23 mouse cellular contexts compared by ENCODE assay signal in the genomic region with DNA sequence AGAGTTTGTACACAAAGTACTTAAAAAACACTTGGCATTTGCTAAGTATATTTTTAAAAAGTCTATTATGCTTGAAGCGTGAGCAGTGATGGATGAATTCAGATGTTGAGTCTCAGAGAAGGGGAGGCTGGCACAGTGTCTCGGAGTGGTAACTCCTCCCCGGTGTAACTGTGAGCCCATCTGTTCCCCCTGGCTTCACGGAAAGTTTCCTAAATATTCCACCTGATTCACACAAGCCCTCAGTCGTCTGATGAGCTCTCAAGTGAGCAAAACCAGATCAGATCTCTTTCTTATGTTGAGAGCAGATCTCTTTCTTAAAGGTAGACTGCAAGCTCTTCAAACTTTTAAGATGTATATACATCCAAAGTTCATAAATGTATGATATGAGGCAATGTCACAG. TPM values are rescaled to one million over a fixed set of nuclear protein-coding genes. Genes with fewer than 3 reads are reported as not detected.
DNase-seq lines count a peak whose midpoint lies in the region; ATAC-seq lines count a peak whose summit lies in the region.
"Had no signal": no experiment of that assay in that cellular context is flagged by ENCODE, and none has a peak within 500 bp of the region (broad histone marks: within the 10 kb centered on the region; RNA-seq: fewer than 3 reads in every experiment).

No protein-coding gene starts in this region.

- no peak overlapping the region for H3K27ac ChIP-seq in midbrain, embryonic 11.5 days (ENCODE audit: low read depth, low read length)
- no peak overlapping the region for H3K27ac ChIP-seq in midbrain, embryonic 16.5 days (ENCODE audit: low read length)
- no peak overlapping the region for H3K27ac ChIP-seq in midbrain, embryonic 14.5 days (replicated peaks; ENCODE audit: low read depth, low read length)
- no peak overlapping the region for H3K27ac ChIP-seq in forebrain, embryonic 13.5 days
- H3K27ac ChIP-seq: embryonic facial prominence, embryonic 10.5 days; forebrain, embryonic 10.5 days; hindbrain, embryonic 15.5 days; intestine, embryonic 15.5 days; limb, embryonic 15.5 days; liver, embryonic 15.5 days; midbrain, embryonic 10.5 days had no signal

- no peak overlapping the region for H3K9ac ChIP-seq in midbrain, embryonic 11.5 days (ENCODE audit: low read length)
- no peak overlapping the region for H3K9ac ChIP-seq in midbrain, embryonic 16.5 days (ENCODE audit: low read depth, low read length)
- no peak overlapping the region for H3K9ac ChIP-seq in midbrain, embryonic 14.5 days (replicated peaks; ENCODE audit: low read length)
- H3K9ac ChIP-seq in forebrain, embryonic 13.5 days, result no peak overlapping the region
- H3K9ac ChIP-seq: forebrain, postnatal 0 days; hindbrain, embryonic 15.5 days; intestine, embryonic 15.5 days; limb, embryonic 15.5 days; liver, embryonic 15.5 days had no signal

- peak; percentile 53 for ATAC-seq in frontal cortex, adult (ENCODE audit: low TSS enrichment)
- no peak for ATAC-seq in midbrain, embryonic 11.5 days (ENCODE audit: low FRiP score)
- no peak for ATAC-seq in midbrain, embryonic 16.5 days
- ATAC-seq in midbrain, embryonic 14.5 days (ENCODE audit: low FRiP score, low TSS enrichment), result no peak
- no peak for ATAC-seq in forebrain, embryonic 13.5 days
- ATAC-seq: CD4-positive, CD25-positive, alpha-beta regulatory T cell, adult 4 months; forebrain, postnatal 0 days; intestine, embryonic 15.5 days; lung, postnatal 0 days had no signal

- no peaks in the 10 kb centered on the region for H3K27me3 ChIP-seq in midbrain, embryonic 11.5 days (ENCODE audit: control insufficient read depth, insufficient read depth, low read length)
- no peaks in the 10 kb centered on the region for H3K27me3 ChIP-seq in midbrain, embryonic 16.5 days (ENCODE audit: control insufficient read depth, insufficient read depth, low read depth, low read length)
- H3K27me3 ChIP-seq in midbrain, embryonic 14.5 days (ENCODE audit: control insufficient read depth, insufficient read depth, low read length), result no peaks in the 10 kb centered on the region
- no peaks in the 10 kb centered on the region for H3K27me3 ChIP-seq in forebrain, embryonic 13.5 days
- H3K27me3 ChIP-seq: hindbrain, embryonic 15.5 days; intestine, embryonic 15.5 days; limb, embryonic 15.5 days; liver, embryonic 15.5 days had no signal

- H3K4me1 ChIP-seq in midbrain, embryonic 11.5 days (ENCODE audit: control insufficient read depth, insufficient read depth, low read length), result no peaks in the 10 kb centered on the region
- no peaks in the 10 kb centered on the region; the same call in 1 of the 2 replicates for H3K4me1 ChIP-seq in midbrain, embryonic 16.5 days (ENCODE audit: control insufficient read depth, insufficient read depth, low read length)
- peaks cover 4% of the 10 kb centered on the region; the same call in 1 of the 2 replicates for H3K4me1 ChIP-seq in midbrain, embryonic 14.5 days (ENCODE audit: control insufficient read depth, insufficient read depth, low read length)
- H3K4me1 ChIP-seq in forebrain, embryonic 13.5 days, result peaks cover 12% of the 10 kb centered on the region
- H3K4me1 ChIP-seq: limb, embryonic 15.5 days had no signal

- H3K36me3 ChIP-seq in midbrain, embryonic 11.5 days (ENCODE audit: control insufficient read depth, insufficient read depth, low read length), result no peaks in the 10 kb centered on the region
- H3K36me3 ChIP-seq in midbrain, embryonic 16.5 days (ENCODE audit: control insufficient read depth, insufficient read depth, low read length), result no peaks in the 10 kb centered on the region
- no peaks in the 10 kb centered on the region for H3K36me3 ChIP-seq in midbrain, embryonic 14.5 days (ENCODE audit: control insufficient read depth, insufficient read depth, low read length)
- no peaks in the 10 kb centered on the region for H3K36me3 ChIP-seq in forebrain, embryonic 13.5 days (ENCODE audit: poor library complexity, severe bottlenecking)
- H3K36me3 ChIP-seq: embryonic facial prominence, embryonic 10.5 days; forebrain, embryonic 10.5 days; hindbrain, embryonic 15.5 days; intestine, embryonic 15.5 days; limb, embryonic 15.5 days; liver, embryonic 15.5 days; midbrain, embryonic 10.5 days had no signal

- H3K4me3 ChIP-seq in midbrain, embryonic 11.5 days (ENCODE audit: low read depth, low read length), result no peak overlapping the region
- no peak overlapping the region for H3K4me3 ChIP-seq in midbrain, embryonic 16.5 days (ENCODE audit: low read depth, low read length)
- H3K4me3 ChIP-seq in midbrain, embryonic 14.5 days (replicated peaks; ENCODE audit: low read depth, low read length), result no peak overlapping the region
- H3K4me3 ChIP-seq in forebrain, embryonic 13.5 days, result no peak overlapping the region
- H3K4me3 ChIP-seq: embryonic facial prominence, embryonic 10.5 days; forebrain, embryonic 10.5 days; hindbrain, embryonic 15.5 days; intestine, embryonic 15.5 days; limb, embryonic 15.5 days; liver, embryonic 15.5 days; midbrain, embryonic 10.5 days had no signal

- H3K4me2 ChIP-seq in midbrain, embryonic 11.5 days, result no peak overlapping the region
- H3K4me2 ChIP-seq in midbrain, embryonic 16.5 days (ENCODE audit: low read length), result no peak overlapping the region
- no peak overlapping the region for H3K4me2 ChIP-seq in midbrain, embryonic 14.5 days (ENCODE audit: low read length)
- H3K4me2 ChIP-seq in forebrain, embryonic 13.5 days, result no peak overlapping the region
- H3K4me2 ChIP-seq: hindbrain, embryonic 15.5 days; intestine, embryonic 15.5 days; limb, embryonic 15.5 days; liver, embryonic 15.5 days had no signal

- DNase-seq in frontal cortex, postnatal 10 days (ENCODE audit: low spot score in 2 of 2), result no peak
- peak; percentile 64 for DNase-seq in midbrain, embryonic 11.5 days (ENCODE audit: low spot score, missing footprints)
- DNase-seq in cerebellum, adult 9-11 months, result peak; percentile 60
- DNase-seq in lung, postnatal 25 days (ENCODE audit: low spot score), result no peak
- no peak for DNase-seq in midbrain, embryonic 14.5 days
- DNase-seq: adrenal gland, postnatal 25 days; forebrain, postnatal 0 days; heart, postnatal 4 days; kidney, adult 8-10 months; kidney, postnatal 25 days; right cerebral cortex, postnatal 14 days had no signal

- H3K9me3 ChIP-seq in midbrain, embryonic 11.5 days (ENCODE audit: control insufficient read depth, low read length), result no peaks in the 10 kb centered on the region
- H3K9me3 ChIP-seq in midbrain, embryonic 16.5 days (replicated peaks; ENCODE audit: control insufficient read depth, low read length, poor library complexity, severe bottlenecking), result no peaks in the 10 kb centered on the region
- H3K9me3 ChIP-seq in midbrain, embryonic 14.5 days (ENCODE audit: control insufficient read depth, low read length), result no peaks in the 10 kb centered on the region
- H3K9me3 ChIP-seq in forebrain, embryonic 13.5 days (replicated peaks), result no peaks in the 10 kb centered on the region
- H3K9me3 ChIP-seq: embryonic facial prominence, embryonic 10.5 days; forebrain, embryonic 10.5 days; hindbrain, embryonic 15.5 days; intestine, embryonic 15.5 days; limb, embryonic 15.5 days; liver, embryonic 15.5 days; midbrain, embryonic 10.5 days had no signal

- 86% methylated on average over 5 of the region's 5 CpGs for WGBS in midbrain, embryonic 11.5 days
- 84% methylated on average over 5 of the region's 5 CpGs for WGBS in midbrain, embryonic 16.5 days
- WGBS in midbrain, embryonic 14.5 days, result 87% methylated on average over 5 of the region's 5 CpGs
- WGBS in forebrain, embryonic 13.5 days, result 79% methylated on average over 5 of the region's 5 CpGs

RNA-seq across cellular contexts. Expression of gene Atp8a1, which starts 27.8 kb away (rescaled TPM):
- polyA plus RNA-seq in midbrain, embryonic 11.5 days (2014; fragmentation: Nextera tagmentation; extraction: Ambion mirVana), result 31.9 and 33.4 TPM in 2 replicates
- 51.9 and 53.6 TPM in 2 replicates for polyA plus RNA-seq in midbrain, embryonic 16.5 days (2015; fragmentation: Nextera tagmentation; extraction: Ambion mirVana)
- 42.0 and 54.7 TPM in 2 replicates for polyA plus RNA-seq in midbrain, embryonic 14.5 days (2014; fragmentation: Nextera tagmentation; extraction: Ambion mirVana)
- polyA plus RNA-seq in forebrain, embryonic 13.5 days (2015; fragmentation: Nextera tagmentation; extraction: Ambion mirVana), result 18.0 and 22.6 TPM in 2 replicates

Comparison
In these comparisons a context has a peak if more than half of its experiments do, and no peak if none do; other contexts are left out.
1. DNase-seq: peak in midbrain, embryonic 11.5 days (single experiment) and cerebellum, adult 9-11 months (single experiment); none in frontal cortex, postnatal 10 days (0 of 2), lung, postnatal 25 days (single experiment) and midbrain, embryonic 14.5 days (single experiment).